Mouse (Mus musculus) liver, adult 2 months (tissue): ENCODE measurements around the gene Acsl5.

Experiments
- CTCF ChIP-seq: fragments of 200-500 bp; IDR thresholded peaks from 2 replicates; pipeline ENCODE4 v1.5.1; 2011; ENCODE audit warnings: low read depth, low read length, control low read depth
- POLR2A ChIP-seq: fragments of 200-500 bp; IDR thresholded peaks from 2 replicates; pipeline ENCODE4 v1.6.1; 2011; ENCODE audit warnings: low read length, control low read depth; ENCODE audit not compliant: insufficient read depth; ENCODE audit errors: extremely low read depth

DNA sequence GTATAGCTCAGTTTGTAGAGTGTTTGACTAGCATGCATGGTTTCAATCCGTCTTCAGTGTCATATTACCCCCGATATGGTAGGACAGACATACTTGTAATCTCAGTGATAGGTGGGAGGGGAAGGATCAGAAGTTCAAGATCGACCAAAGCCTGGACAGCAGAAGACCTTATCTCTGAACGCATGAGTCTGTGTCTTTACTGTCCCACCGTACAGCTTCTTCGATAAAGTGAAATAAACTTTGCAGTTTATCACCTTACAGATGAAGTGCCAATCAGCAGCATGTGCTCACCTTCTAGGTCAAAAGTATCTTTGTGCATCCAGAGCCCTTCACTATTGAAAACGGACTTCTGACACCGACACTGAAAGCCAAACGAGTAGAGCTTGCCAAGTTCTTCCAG is 43.3 kb downstream of the Acsl5 start:
- no peak for TF ChIP-seq CTCF
- no peak for TF ChIP-seq POLR2A
